Mouse (Mus musculus) E14TG2a.4 (cell line): Measurements from ENCODE around the gene Nrip3.

Source experiments
- CTCF ChIP-seq: conservative IDR thresholded peaks from 2 replicates; pipeline ENCODE4 v1.5.1; 2014; ENCODE audit warnings: low read length
- POU5F1 ChIP-seq: IDR thresholded peaks from 2 replicates; pipeline ENCODE4 v1.6.1; 2014; ENCODE audit warnings: low read length, borderline replicate concordance

- no peak for TF ChIP-seq CTCF
- no peak for TF ChIP-seq POU5F1
These were observed 9.6 kb downstream of the Nrip3 start for GRCm38 (mm10) chr7:109772251-109772650.
